Mouse (Mus musculus) erythroblast, embryonic 14.5 days (primary cell): ENCODE measurements around the gene Mnt.

Experiments
- GATA1 ChIP-seq: IDR thresholded peaks from 2 replicates; pipeline ENCODE4 v1.6.1; 2012; ENCODE audit warnings: low read length, inconsistent platforms, mixed read lengths
- TAL1 ChIP-seq: IDR thresholded peaks from 3 replicates; pipeline ENCODE4 v1.6.1; 2012; ENCODE audit warnings: low read length, inconsistent platforms, mixed read lengths

- no peak for TF ChIP-seq GATA1
- TF ChIP-seq TAL1 = no peak
Measured at GRCm38 (mm10) chr11:74815795-74816194, 14.9 kb upstream of the Mnt start.
